Mouse (Mus musculus): ENCODE measurements around the gene Casp8.

DNA sequence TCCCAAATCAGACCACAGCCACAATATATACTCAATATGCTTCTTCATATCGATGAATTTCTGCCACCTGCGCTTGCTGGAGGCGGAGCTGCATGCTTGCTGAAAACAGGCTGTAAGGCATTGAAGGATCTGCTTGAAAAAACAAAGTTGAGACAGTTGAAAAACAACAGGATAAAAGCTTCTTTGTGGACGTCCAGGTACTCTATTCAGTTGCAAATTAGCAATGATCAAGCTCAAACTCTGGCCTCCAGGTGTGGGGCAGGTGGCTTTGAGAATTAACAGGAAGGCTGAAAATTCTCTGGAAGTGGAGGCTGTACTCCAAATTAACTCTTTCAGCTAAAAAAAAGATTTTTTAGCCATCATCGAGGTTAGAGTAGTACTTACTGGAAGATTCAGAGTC lies 32.6 kb upstream of the Casp8 start:
- TF ChIP-seq RCOR1 (IDR thresholded peaks at IDR 0.05; ENCODE audit: low read depth, low read length) (no peak), EP300 (IDR thresholded peaks at IDR 0.05; ENCODE audit: low read depth in 1 of 2, low read length in 2 of 2) (no peak), HCFC1 (IDR thresholded peaks at IDR 0.05; ENCODE audit: low read depth, low read length) (no peak), POLR2A (IDR thresholded peaks at IDR 0.05; ENCODE audit: control insufficient read depth in 1 of 2, insufficient read depth in 1 of 2, low read depth in 1 of 2, low read length in 2 of 2, poor library complexity in 1 of 2) (no peak), GABPA (IDR thresholded peaks at IDR 0.05; ENCODE audit: low read depth, low read length) (no peak), CTCF (IDR thresholded peaks at IDR 0.05 in 2 of 3, conservative IDR thresholded peaks at IDR 0.05 in 1 of 3; ENCODE audit: control insufficient read depth in 1 of 3, insufficient read depth in 1 of 3, low read depth in 2 of 3, low read length in 3 of 3, poor library complexity in 1 of 3, severe bottlenecking in 1 of 3) (no peak), USF2 (IDR thresholded peaks at IDR 0.05; ENCODE audit: borderline replicate concordance in 1 of 2, insufficient read depth in 1 of 2, low read depth in 1 of 2, low read length in 2 of 2) (no peak), USF1 (IDR thresholded peaks at IDR 0.05; ENCODE audit: low read depth, low read length) (no peak), JUND (IDR thresholded peaks at IDR 0.05; ENCODE audit: low read depth, low read length) (no peak), RAD21 (IDR thresholded peaks at IDR 0.05; ENCODE audit: low read depth, low read length) (no peak), ELF1 (IDR thresholded peaks at IDR 0.05; ENCODE audit: low read depth, low read length) (no peak)

Measured in MEL (cell line).